Mouse (Mus musculus) heart, postnatal 0 days (tissue): ENCODE results near the gene Gm10283. TPM values are rescaled to one million over a fixed set of nuclear protein-coding genes. Genes with fewer than 3 reads are reported as not detected.

Source experiments
- ATAC-seq: fragments of 200-750 bp; cut with Nextera tagmentation; 2 replicates; pipeline ENCODE4 v1.8.0; 2017; ENCODE audit warnings: low read depth, moderate number of reproducible peaks, moderate library complexity; ENCODE audit not compliant: insufficient read depth
- DNase-seq: peaks from one replicate; pipeline ENCODE4 v3.0.0-alpha.2; 2016; ENCODE audit warnings: low spot score
- H3K27ac ChIP-seq: fragments of 300-500 bp; sonication (generic); 2 replicates; pipeline ENCODE4 v1.5.1; 2014; ENCODE audit warnings: low read depth, mild to moderate bottlenecking
- H3K27me3 ChIP-seq: fragments of 300-500 bp; sonication (generic); 2 replicates; pipeline ENCODE4 v1.6.1; 2014; ENCODE audit warnings: low read length, mixed read lengths; ENCODE audit not compliant: control insufficient read depth, insufficient read depth
- H3K36me3 ChIP-seq: fragments of 300-500 bp; sonication (generic); replicated peaks from 2 replicates; pipeline ENCODE4 v1.6.1; 2014; ENCODE audit warnings: low read length, mixed read lengths; ENCODE audit not compliant: control insufficient read depth, insufficient read depth
- H3K4me1 ChIP-seq: fragments of 300-500 bp; sonication (generic); 2 replicates; pipeline ENCODE4 v1.6.1; 2014; ENCODE audit warnings: antibody characterized with exemption; ENCODE audit not compliant: control insufficient read depth, insufficient read depth
- H3K4me2 ChIP-seq: fragments of 300-500 bp; sonication (generic); 2 replicates; pipeline ENCODE4 v1.6.1; 2014; ENCODE audit warnings: low read depth, mild to moderate bottlenecking, low read length, moderate library complexity
- H3K4me3 ChIP-seq: fragments of 300-500 bp; sonication (generic); 2 replicates; pipeline ENCODE4 v1.5.1; 2014; ENCODE audit warnings: low read depth, low read length
- H3K9ac ChIP-seq: fragments of 300-500 bp; sonication (generic); replicated peaks from 2 replicates; pipeline ENCODE4 v1.6.1; 2014; ENCODE audit warnings: low read depth, low read length, mixed read lengths
- H3K9me3 ChIP-seq: fragments of 300-500 bp; sonication (generic); replicated peaks from 2 replicates; pipeline ENCODE4 v1.6.1; 2016; ENCODE audit warnings: low read length; ENCODE audit not compliant: control insufficient read depth
- CTCF ChIP-seq: IDR thresholded peaks from 2 replicates; pipeline ENCODE4 v1.5.1; 2016; ENCODE audit warnings: antibody characterized with exemption, control low read depth, low read depth
- EP300 ChIP-seq: IDR thresholded peaks from 2 replicates; pipeline ENCODE4 v1.6.1; 2016; ENCODE audit warnings: antibody characterized with exemption, low read depth
- WGBS: fragments of 180-500 bp; shearing (Covaris S2); extraction: QIAGEN DNeasy Blood & Tissue Kit; methylation state at CpG from one replicate; pipeline ENCODE4 v1.1.7; 2014; 5-methylcytosine and 5-hydroxymethylcytosine counted together
- polyA plus RNA-seq: library from polyadenylated mRNA; unstranded; fragments of >200 nt; fragmentation: Nextera tagmentation; extraction: Ambion mirVana; gene quantifications from 2 replicates; pipeline ENCODE4 v1.2.1, GENCODE M21; 2015
- total RNA-seq: library from RNA; depleted of rRNA; stranded (reverse); fragments of >200 nt; gene quantifications from 2 replicates; pipeline ENCODE4 v1.2.3, GENCODE M21; 2014; ENCODE audit warnings: low replicate concordance; rRNA removed

Gene Gm10283
- total and polyA plus RNA-seq, 2 experiments from 2014 or later: not detected

GRCm38 (mm10) chr8:60393675-60394074, 109.3 kb downstream of the Gm10283 start:
- 61% methylated on average over 4 of the region's 4 CpGs for WGBS

GRCm38 (mm10) chr8:60386589-60386988, 116.4 kb downstream of the Gm10283 start:
- Histone ChIP-seq H3K27ac (no peak overlapping the region), H3K9ac (no peak overlapping the region), H3K4me3 (no peak overlapping the region), H3K4me2 (no peak overlapping the region), H3K4me1 (no peaks in the 10 kb centered on the region), H3K9me3 (no peaks in the 10 kb centered on the region), H3K27me3 (no peaks in the 10 kb centered on the region), H3K36me3 (no peaks in the 10 kb centered on the region)
- DNase-seq (no peak), ATAC-seq (no peak)
- 82% methylated on average over 2 of the region's 2 CpGs for WGBS
- no peak for TF ChIP-seq CTCF
- TF ChIP-seq EP300: no peak

More at GRCm38 (mm10) chr8:60393675-60394074, 109.3 kb downstream of the Gm10283 start:
- Histone ChIP-seq H3K27ac (no peak overlapping the region), H3K27me3 (no peaks in the 10 kb centered on the region), H3K4me3 (no peak overlapping the region), H3K4me1 (no peaks in the 10 kb centered on the region), H3K36me3 (no peaks in the 10 kb centered on the region), H3K4me2 (no peak overlapping the region), H3K9me3 (no peaks in the 10 kb centered on the region), H3K9ac (no peak overlapping the region)
- TF ChIP-seq CTCF (no peak), EP300 (no peak)
- DNase-seq: no peak
- ATAC-seq: no peak

Other genes starting within 250 kb of the Gm10283 start
- gene Aadat, start 2.7 kb upstream of the Gm10283 start, total RNA-seq: not detected in 2 replicates
- gene Aadat, start 2.7 kb upstream of the Gm10283 start, polyA plus RNA-seq: 0.10 TPM in 1 of 2 replicates, not detected in the other
- gene Mfap3l, start 129.6 kb upstream of the Gm10283 start, total RNA-seq: 0.69 and 0.89 TPM in 2 replicates
- 0.60 and 0.70 TPM in 2 replicates for gene Mfap3l, start 129.6 kb upstream of the Gm10283 start, polyA plus RNA-seq